Mouse (Mus musculus): ENCODE data around the gene Smyd3. TPM values are rescaled to one million over a fixed set of nuclear protein-coding genes. Genes with fewer than 3 reads are reported as not detected.

Smyd3 gene
- polyA plus RNA-seq, 1 experiment from 2014 or later = 18.2 TPM

DNA sequence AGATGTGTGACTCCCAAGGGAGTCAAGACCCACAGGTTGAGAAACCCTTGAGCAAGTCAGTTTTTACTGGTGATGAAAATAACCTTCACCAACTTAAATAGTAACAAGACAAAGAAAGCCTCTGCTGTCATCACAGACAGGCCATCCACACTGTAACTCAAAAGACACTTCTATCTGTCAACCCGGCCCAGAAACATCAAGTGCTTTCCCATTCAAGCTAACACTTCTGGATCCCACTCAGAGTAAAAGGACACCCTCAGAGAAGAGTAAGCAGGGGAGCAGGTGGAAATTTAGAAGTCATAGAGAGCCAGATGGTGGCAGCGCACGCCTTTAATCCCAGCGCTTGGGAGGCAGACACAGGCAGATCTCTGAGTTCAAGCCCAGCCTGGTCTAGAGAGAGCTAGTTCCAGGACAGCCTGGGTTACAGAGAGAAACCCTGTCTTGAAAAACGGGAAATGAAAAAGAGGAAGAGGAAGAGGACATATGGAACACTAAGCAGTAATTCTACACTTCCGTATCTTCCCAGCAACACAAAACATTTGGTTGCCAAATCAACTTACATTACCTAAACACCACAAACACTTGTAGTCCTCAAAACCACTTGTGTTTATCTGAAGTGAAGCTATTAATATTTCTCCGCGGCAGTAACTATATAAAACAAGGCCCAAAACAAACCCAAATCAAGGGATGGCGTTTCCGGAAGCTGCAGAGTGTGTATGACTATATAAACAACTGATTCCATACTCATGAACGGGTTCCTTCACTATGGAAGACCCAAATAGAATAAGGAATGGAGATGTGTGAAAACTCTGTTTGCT lies 83.2 kb downstream of the Smyd3 start:
- H3K36me3 ChIP-seq (ENCODE audit: control insufficient read depth, insufficient read depth, low read length) = no peaks in the 10 kb centered on the region
- no peaks in the 10 kb centered on the region for H3K27me3 ChIP-seq (replicated peaks; ENCODE audit: control insufficient read depth, insufficient read depth, low read length)
- no peak overlapping the region for H3K9ac ChIP-seq (ENCODE audit: low read length)
- no peaks in the 10 kb centered on the region for H3K9me3 ChIP-seq (replicated peaks; ENCODE audit: control insufficient read depth, low read length)
- no peak for ATAC-seq
- no peak overlapping the region for H3K4me3 ChIP-seq (ENCODE audit: low read depth, low read length)
- 93% methylated on average over 11 of the region's 11 CpGs for WGBS
- no peaks in the 10 kb centered on the region for H3K4me1 ChIP-seq (ENCODE audit: control insufficient read depth, insufficient read depth, low read length)
- no peak for DNase-seq (ENCODE audit: low spot score)
- H3K4me2 ChIP-seq (ENCODE audit: low read length) = no peak overlapping the region
- H3K27ac ChIP-seq (ENCODE audit: low read depth, low read length) = no peak overlapping the region

GRCm38 (mm10) chr1:179433828-179434227 lies 84.0 kb downstream of the Smyd3 start:
- no peak for ATAC-seq
- Histone ChIP-seq H3K9me3 (replicated peaks; ENCODE audit: control insufficient read depth, low read length) (no peaks in the 10 kb centered on the region), H3K36me3 (ENCODE audit: control insufficient read depth, insufficient read depth, low read length) (no peaks in the 10 kb centered on the region), H3K27me3 (replicated peaks; ENCODE audit: control insufficient read depth, insufficient read depth, low read length) (no peaks in the 10 kb centered on the region), H3K4me3 (ENCODE audit: low read depth, low read length) (no peak overlapping the region), H3K4me1 (ENCODE audit: control insufficient read depth, insufficient read depth, low read length) (no peaks in the 10 kb centered on the region), H3K27ac (ENCODE audit: low read depth, low read length) (no peak overlapping the region), H3K4me2 (ENCODE audit: low read length) (no peak overlapping the region), H3K9ac (ENCODE audit: low read length) (no peak overlapping the region)
- no peak for DNase-seq (ENCODE audit: low spot score)
- WGBS = 90% methylated on average over 7 of the region's 7 CpGs

DNA sequence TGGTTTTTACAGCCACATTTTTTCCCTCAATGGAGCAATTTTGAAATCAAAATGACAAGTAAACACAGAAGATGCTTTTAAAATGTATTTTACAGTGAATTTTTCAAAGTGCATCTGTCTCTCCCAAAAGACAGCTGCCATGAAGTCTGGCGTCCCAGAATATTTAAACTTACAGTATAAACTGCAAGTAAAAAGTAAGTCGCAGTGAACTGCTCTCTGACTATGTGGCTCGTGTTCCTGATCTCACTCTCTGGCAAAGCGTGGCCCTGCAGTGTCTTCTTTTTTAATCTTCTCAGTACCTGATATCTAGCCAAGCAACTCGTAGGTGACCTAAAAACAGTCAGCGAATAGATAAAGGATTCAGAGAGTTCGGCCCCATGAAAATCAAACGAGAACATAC lies 84.5 kb downstream of the Smyd3 start:
- no peak for ATAC-seq

GRCm38 (mm10) chr1:179430077-179430476 lies 87.8 kb downstream of the Smyd3 start:
- no peaks in the 10 kb centered on the region for H3K9me3 ChIP-seq (replicated peaks; ENCODE audit: control insufficient read depth, low read length)
- H3K4me3 ChIP-seq (ENCODE audit: low read depth, low read length) = no peak overlapping the region
- no peak overlapping the region for H3K9ac ChIP-seq (ENCODE audit: low read length)
- WGBS = 86% methylated on average over 3 of the region's 3 CpGs
- no peaks in the 10 kb centered on the region for H3K27me3 ChIP-seq (replicated peaks; ENCODE audit: control insufficient read depth, insufficient read depth, low read length)
- H3K4me1 ChIP-seq (ENCODE audit: control insufficient read depth, insufficient read depth, low read length) = no peaks in the 10 kb centered on the region
- ATAC-seq (no peak), DNase-seq (ENCODE audit: low spot score) (no peak)
- no peaks in the 10 kb centered on the region for H3K36me3 ChIP-seq (ENCODE audit: control insufficient read depth, insufficient read depth, low read length)
- no peak overlapping the region for H3K4me2 ChIP-seq (ENCODE audit: low read length)
- no peak overlapping the region for H3K27ac ChIP-seq (ENCODE audit: low read depth, low read length)

More for the DNA sequence above, 84.5 kb downstream of the Smyd3 start:
- no peaks in the 10 kb centered on the region for H3K4me1 ChIP-seq (ENCODE audit: control insufficient read depth, insufficient read depth, low read length)
- H3K9me3 ChIP-seq (replicated peaks; ENCODE audit: control insufficient read depth, low read length) = no peaks in the 10 kb centered on the region
- 87% methylated on average over 8 of the region's 8 CpGs for WGBS
- no peak overlapping the region for H3K4me2 ChIP-seq (ENCODE audit: low read length)
- peak; percentile 25 for DNase-seq (ENCODE audit: low spot score)
- no peak overlapping the region for H3K9ac ChIP-seq (ENCODE audit: low read length)
- H3K36me3 ChIP-seq (ENCODE audit: control insufficient read depth, insufficient read depth, low read length) = no peaks in the 10 kb centered on the region
- H3K27ac ChIP-seq (ENCODE audit: low read depth, low read length) = no peak overlapping the region
- H3K4me3 ChIP-seq (ENCODE audit: low read depth, low read length) = no peak overlapping the region
- no peaks in the 10 kb centered on the region for H3K27me3 ChIP-seq (replicated peaks; ENCODE audit: control insufficient read depth, insufficient read depth, low read length)

GRCm38 (mm10) chr1:179424879-179425472 lies 92.9 kb downstream of the Smyd3 start:
- H3K9me3 ChIP-seq (replicated peaks; ENCODE audit: control insufficient read depth, low read length) = no peaks in the 10 kb centered on the region
- no peaks in the 10 kb centered on the region for H3K27me3 ChIP-seq (replicated peaks; ENCODE audit: control insufficient read depth, insufficient read depth, low read length)
- no peak overlapping the region for H3K9ac ChIP-seq (ENCODE audit: low read length)
- no peak overlapping the region for H3K27ac ChIP-seq (ENCODE audit: low read depth, low read length)
- H3K4me3 ChIP-seq (ENCODE audit: low read depth, low read length) = no peak overlapping the region
- 93% methylated on average over 12 of the region's 12 CpGs for WGBS
- ATAC-seq (no peak), DNase-seq (ENCODE audit: low spot score) (no peak)
- H3K36me3 ChIP-seq (ENCODE audit: control insufficient read depth, insufficient read depth, low read length) = no peaks in the 10 kb centered on the region
- no peak overlapping the region for H3K4me2 ChIP-seq (ENCODE audit: low read length)
- no peaks in the 10 kb centered on the region for H3K4me1 ChIP-seq (ENCODE audit: control insufficient read depth, insufficient read depth, low read length)

DNA sequence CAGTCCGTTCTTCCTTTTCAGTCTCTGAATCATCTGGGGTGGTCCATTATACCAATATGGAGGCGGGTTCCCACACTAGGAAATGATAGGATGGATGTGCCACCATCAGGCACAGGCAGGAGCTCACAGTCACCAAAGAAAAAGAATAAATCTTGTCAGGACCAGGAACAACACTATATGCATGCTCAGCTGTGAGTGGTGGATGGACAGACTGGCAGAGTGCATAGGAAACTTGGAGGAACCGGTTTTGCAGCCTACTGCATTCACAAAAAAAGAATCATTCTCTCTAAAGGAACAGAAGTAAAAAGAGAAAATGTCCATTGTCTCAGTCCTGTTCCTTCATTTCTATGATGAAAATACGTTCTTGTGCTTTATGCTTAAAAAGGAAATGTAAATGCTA lies 98.8 kb downstream of the Smyd3 start:
- Histone ChIP-seq H3K4me3 (ENCODE audit: low read depth, low read length) (no peak overlapping the region), H3K4me1 (ENCODE audit: control insufficient read depth, insufficient read depth, low read length) (no peaks in the 10 kb centered on the region), H3K27ac (ENCODE audit: low read depth, low read length) (no peak overlapping the region), H3K4me2 (ENCODE audit: low read length) (no peak overlapping the region), H3K9ac (ENCODE audit: low read length) (no peak overlapping the region), H3K9me3 (replicated peaks; ENCODE audit: control insufficient read depth, low read length) (0 out of 2 replicates have a peak, but pooled peaks cover 1% of the 10 kb centered on the region), H3K36me3 (ENCODE audit: control insufficient read depth, insufficient read depth, low read length) (no peaks in the 10 kb centered on the region), H3K27me3 (replicated peaks; ENCODE audit: control insufficient read depth, insufficient read depth, low read length) (no peaks in the 10 kb centered on the region)
- DNase-seq (ENCODE audit: low spot score) = no peak
- ATAC-seq = no peak
- WGBS = 79% methylated on average over 4 of the region's 4 CpGs

- no peaks in the 10 kb centered on the region for H3K9me3 ChIP-seq (replicated peaks; ENCODE audit: control insufficient read depth, low read length)
- no peak overlapping the region for H3K9ac ChIP-seq (ENCODE audit: low read length)
- 91% methylated on average over 4 of the region's 4 CpGs for WGBS
These were observed 109.8 kb downstream of the Smyd3 start for GRCm38 (mm10) chr1:179408086-179408485.

GRCm38 (mm10) chr1:179400835-179401234 lies 117.0 kb downstream of the Smyd3 start:
- ATAC-seq (no peak), DNase-seq (ENCODE audit: low spot score) (no peak)
- Histone ChIP-seq H3K36me3 (ENCODE audit: control insufficient read depth, insufficient read depth, low read length) (no peaks in the 10 kb centered on the region), H3K4me1 (ENCODE audit: control insufficient read depth, insufficient read depth, low read length) (no peaks in the 10 kb centered on the region), H3K27ac (ENCODE audit: low read depth, low read length) (no peak overlapping the region), H3K4me2 (ENCODE audit: low read length) (no peak overlapping the region), H3K27me3 (replicated peaks; ENCODE audit: control insufficient read depth, insufficient read depth, low read length) (no peaks in the 10 kb centered on the region), H3K9ac (ENCODE audit: low read length) (no peak overlapping the region), H3K4me3 (ENCODE audit: low read depth, low read length) (no peak overlapping the region), H3K9me3 (replicated peaks; ENCODE audit: control insufficient read depth, low read length) (no peaks in the 10 kb centered on the region)
- WGBS = 84% methylated on average over 5 of the region's 5 CpGs

More at GRCm38 (mm10) chr1:179408086-179408485, 109.8 kb downstream of the Smyd3 start:
- Histone ChIP-seq H3K36me3 (ENCODE audit: control insufficient read depth, insufficient read depth, low read length) (no peaks in the 10 kb centered on the region), H3K4me2 (ENCODE audit: low read length) (no peak overlapping the region), H3K4me3 (ENCODE audit: low read depth, low read length) (no peak overlapping the region), H3K27me3 (replicated peaks; ENCODE audit: control insufficient read depth, insufficient read depth, low read length) (no peaks in the 10 kb centered on the region), H3K4me1 (ENCODE audit: control insufficient read depth, insufficient read depth, low read length) (no peaks in the 10 kb centered on the region), H3K27ac (ENCODE audit: low read depth, low read length) (no peak overlapping the region)
- no peak for ATAC-seq
- no peak for DNase-seq (ENCODE audit: low spot score)

DNA sequence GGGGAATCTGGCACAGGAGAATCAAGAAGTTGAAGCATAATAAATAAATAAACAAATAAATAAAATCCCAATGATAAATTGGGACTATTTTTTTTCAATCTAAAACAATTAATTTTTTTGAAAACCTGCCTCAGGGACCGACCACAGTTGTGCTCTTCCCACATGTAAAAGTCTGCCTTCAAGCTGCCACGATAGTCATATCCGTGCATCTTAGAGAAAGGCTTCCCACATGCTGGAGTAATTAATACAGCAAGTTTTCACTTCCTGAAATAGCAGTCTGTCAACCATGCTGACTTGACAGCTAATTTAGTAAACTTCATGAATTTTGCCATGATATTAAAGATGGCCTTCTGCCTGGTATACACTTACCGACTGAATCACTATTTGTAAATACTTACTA lies 119.2 kb downstream of the Smyd3 start:
- no peak; the same call in 1 of the 2 replicates for ATAC-seq
- no peaks in the 10 kb centered on the region for H3K4me1 ChIP-seq (ENCODE audit: control insufficient read depth, insufficient read depth, low read length)
- 78% methylated on average over 4 of the region's 4 CpGs for WGBS
- no peaks in the 10 kb centered on the region for H3K27me3 ChIP-seq (replicated peaks; ENCODE audit: control insufficient read depth, insufficient read depth, low read length)
- no peak overlapping the region for H3K27ac ChIP-seq (ENCODE audit: low read depth, low read length)
- no peak overlapping the region for H3K4me2 ChIP-seq (ENCODE audit: low read length)
- H3K9ac ChIP-seq (ENCODE audit: low read length) = no peak overlapping the region
- H3K9me3 ChIP-seq (replicated peaks; ENCODE audit: control insufficient read depth, low read length) = no peaks in the 10 kb centered on the region
- H3K36me3 ChIP-seq (ENCODE audit: control insufficient read depth, insufficient read depth, low read length) = no peaks in the 10 kb centered on the region
- no peak overlapping the region for H3K4me3 ChIP-seq (ENCODE audit: low read depth, low read length)
- DNase-seq (ENCODE audit: low spot score) = peak; percentile 40

Measured in forebrain, embryonic 14.5 days (tissue).